Mouse (Mus musculus): ENCODE results near the gene Slc4a11. TPM values are rescaled to one million over a fixed set of nuclear protein-coding genes. Genes with fewer than 3 reads are reported as not detected.

Slc4a11 gene
- polyA plus RNA-seq (2012; rRNA removed), result 0.07 and 0.13 TPM in 2 replicates

GRCm38 (mm10) chr2:130697153-130697810 is at the start of gene Slc4a11:
Gene Slc4a11 (minus strand): TSS chr2:130697519.

GRCm38 (mm10) chr2:130667559-130667958 is 29.8 kb downstream of the Slc4a11 start, which contains the start of gene Itpa:
Gene Itpa (plus strand): TSS chr2:130667610.

GRCm38 (mm10) chr2:130664102-130664701 is 33.1 kb downstream of the Slc4a11 start, which contains the start of gene Ddrgk1:
Gene Ddrgk1 (minus strand): TSS chr2:130664659.

GRCm38 (mm10) chr2:130642684-130643369 is 54.5 kb downstream of the Slc4a11 start, which contains the start of gene Lzts3:
Gene Lzts3 (minus strand): TSS chr2:130642803.

Other genes starting within 250 kb of the Slc4a11 start
- gene Ptpra, start 247.2 kb downstream of the Slc4a11 start, polyA plus RNA-seq (2012; rRNA removed), result 18.8 and 20.1 TPM in 2 replicates
- 23.9 and 25.5 TPM in 2 replicates for gene Mrps26, start 133.8 kb downstream of the Slc4a11 start, polyA plus RNA-seq (2012; rRNA removed)
- not detected in 2 replicates for gene Oxt, start 121.3 kb downstream of the Slc4a11 start, polyA plus RNA-seq (2012; rRNA removed)
- gene Avp, start 115.0 kb downstream of the Slc4a11 start, polyA plus RNA-seq (2012; rRNA removed), result not detected in 2 replicates
- 3.6 and 4.4 TPM in 2 replicates for gene Fastkd5, start 67.5 kb downstream of the Slc4a11 start, polyA plus RNA-seq (2012; rRNA removed)
- gene Ubox5, start 67.5 kb downstream of the Slc4a11 start, polyA plus RNA-seq (2012; rRNA removed), result 3.0 and 3.2 TPM in 2 replicates
- 2.0 and 2.1 TPM in 2 replicates for gene Lzts3, start 54.7 kb downstream of the Slc4a11 start, polyA plus RNA-seq (2012; rRNA removed)
- gene Ddrgk1, start 32.9 kb downstream of the Slc4a11 start, polyA plus RNA-seq (2012; rRNA removed), result 30.3 and 31.8 TPM in 2 replicates
- gene Itpa, start 29.9 kb downstream of the Slc4a11 start, polyA plus RNA-seq (2012; rRNA removed), result 33.9 and 42.0 TPM in 2 replicates
- 4.0 and 4.6 TPM in 2 replicates for gene 4930402H24Rik, start 208.9 kb upstream of the Slc4a11 start, polyA plus RNA-seq (2012; rRNA removed)
- gene Atrn, start 209.0 kb upstream of the Slc4a11 start, polyA plus RNA-seq (2012; rRNA removed), result 2.9 and 3.9 TPM in 2 replicates

All from liver, embryonic 14 days (tissue).